Mouse (Mus musculus) ES-E14 (cell line): ENCODE measurements around the gene Hsf4.

Experiments used
- CHD2 ChIP-seq: IDR thresholded peaks from 2 replicates; pipeline ENCODE4 v1.6.1; 2014; ENCODE audit warnings: mild to moderate bottlenecking, low read depth, low read length, inconsistent platforms
- HCFC1 ChIP-seq: IDR thresholded peaks from 2 replicates; pipeline ENCODE4 v1.6.1; 2012; ENCODE audit warnings: low read length, inconsistent platforms, borderline replicate concordance; ENCODE audit not compliant: insufficient read depth
- MAFK ChIP-seq: IDR thresholded peaks from 2 replicates; pipeline ENCODE4 v1.6.1; 2014; ENCODE audit warnings: mild to moderate bottlenecking, low read depth, low read length, inconsistent platforms; ENCODE audit not compliant: insufficient read depth
- ZC3H11A ChIP-seq: IDR thresholded peaks from 2 replicates; pipeline ENCODE4 v1.6.1; 2012; ENCODE audit warnings: low read depth, mild to moderate bottlenecking, inconsistent platforms, low read length, borderline replicate concordance
- ZNF384 ChIP-seq: IDR thresholded peaks from 2 replicates; pipeline ENCODE4 v1.6.1; 2012; ENCODE audit warnings: low read depth, low read length, inconsistent platforms

GRCm38 (mm10) chr8:105303396-105303795 is 33.8 kb downstream of the Hsf4 start:
- no peak for TF ChIP-seq MAFK
- no peak for TF ChIP-seq HCFC1
- no peak for TF ChIP-seq ZNF384
- TF ChIP-seq ZC3H11A = no peak
- TF ChIP-seq CHD2 = no peak
